Mouse (Mus musculus): ENCODE results near the gene Sipa1l1. TPM values are rescaled to one million over a fixed set of nuclear protein-coding genes. Genes with fewer than 3 reads are reported as not detected.

Sipa1l1 gene
- polyA plus RNA-seq, 1 experiment from 2014 or later = 23.8 TPM

GRCm38 (mm10) chr12:82220367-82221089 lies 51.4 kb downstream of the Sipa1l1 start:
- H3K4me1 ChIP-seq (replicated peaks) = no peaks in the 10 kb centered on the region
- no peak overlapping the region for H3K4me2 ChIP-seq (replicated peaks)
- no peak overlapping the region for H3K4me3 ChIP-seq (replicated peaks)
- ATAC-seq = no peak
- no peak overlapping the region for H3K27ac ChIP-seq
- no peaks in the 10 kb centered on the region for H3K9me3 ChIP-seq
- no peaks in the 10 kb centered on the region for H3K36me3 ChIP-seq
- H3K9ac ChIP-seq = no peak overlapping the region
- 77% methylated on average over 5 of the region's 5 CpGs for WGBS
- no peaks in the 10 kb centered on the region for H3K27me3 ChIP-seq (replicated peaks)

GRCm38 (mm10) chr12:82223126-82223815 lies 54.2 kb downstream of the Sipa1l1 start:
- no peaks in the 10 kb centered on the region for H3K9me3 ChIP-seq
- no peaks in the 10 kb centered on the region for H3K27me3 ChIP-seq (replicated peaks)
- 55% methylated on average over 9 of the region's 9 CpGs for WGBS
- H3K27ac ChIP-seq = no peak overlapping the region
- no peak for ATAC-seq
- H3K9ac ChIP-seq = no peak overlapping the region
- H3K4me1 ChIP-seq (replicated peaks) = peaks cover 7% of the 10 kb centered on the region
- H3K36me3 ChIP-seq = no peaks in the 10 kb centered on the region
- no peak overlapping the region for H3K4me3 ChIP-seq (replicated peaks)
- no peak overlapping the region for H3K4me2 ChIP-seq (replicated peaks)

GRCm38 (mm10) chr12:82224848-82225247 lies 55.7 kb downstream of the Sipa1l1 start:
- Histone ChIP-seq H3K9me3 (no peaks in the 10 kb centered on the region), H3K4me1 (replicated peaks) (peaks cover 7% of the 10 kb centered on the region), H3K4me3 (replicated peaks) (no peak overlapping the region), H3K4me2 (replicated peaks) (no peak overlapping the region), H3K27me3 (replicated peaks) (no peaks in the 10 kb centered on the region), H3K9ac (no peak overlapping the region), H3K27ac (no peak overlapping the region), H3K36me3 (no peaks in the 10 kb centered on the region)
- no peak for ATAC-seq
- 91% methylated on average over 7 of the region's 7 CpGs for WGBS

GRCm38 (mm10) chr12:82225278-82225677 lies 56.2 kb downstream of the Sipa1l1 start:
- ATAC-seq = no peak
- no peaks in the 10 kb centered on the region for H3K27me3 ChIP-seq (replicated peaks)
- H3K27ac ChIP-seq = no peak overlapping the region
- no peaks in the 10 kb centered on the region for H3K9me3 ChIP-seq
- WGBS = 83% methylated on average over 2 of the region's 2 CpGs
- no peak overlapping the region for H3K9ac ChIP-seq
- H3K4me2 ChIP-seq (replicated peaks) = no peak overlapping the region
- H3K4me1 ChIP-seq (replicated peaks) = peaks cover 7% of the 10 kb centered on the region
- no peaks in the 10 kb centered on the region for H3K36me3 ChIP-seq
- no peak overlapping the region for H3K4me3 ChIP-seq (replicated peaks)

- Histone ChIP-seq H3K4me1 (replicated peaks) (peaks cover 7% of the 10 kb centered on the region), H3K36me3 (no peaks in the 10 kb centered on the region), H3K9me3 (no peaks in the 10 kb centered on the region), H3K27ac (no peak overlapping the region), H3K27me3 (replicated peaks) (no peaks in the 10 kb centered on the region), H3K4me3 (replicated peaks) (no peak overlapping the region), H3K9ac (no peak overlapping the region), H3K4me2 (replicated peaks) (no peak overlapping the region)
- peak; percentile 31; the same call in 1 of the 2 replicates for ATAC-seq
- 44% methylated on average over 4 of the region's 4 CpGs for WGBS
Measured at GRCm38 (mm10) chr12:82225751-82226228, 56.7 kb downstream of the Sipa1l1 start.

- Histone ChIP-seq H3K4me2 (replicated peaks) (no peak overlapping the region), H3K9ac (no peak overlapping the region), H3K4me3 (replicated peaks) (no peak overlapping the region), H3K27ac (no peak overlapping the region), H3K9me3 (no peaks in the 10 kb centered on the region), H3K4me1 (replicated peaks) (peaks cover 7% of the 10 kb centered on the region), H3K27me3 (replicated peaks) (no peaks in the 10 kb centered on the region), H3K36me3 (no peaks in the 10 kb centered on the region)
- WGBS = 47% methylated on average over 6 of the region's 6 CpGs
- ATAC-seq = no peak
Measured at GRCm38 (mm10) chr12:82226311-82227066, 57.4 kb downstream of the Sipa1l1 start.

- WGBS = 66% methylated on average over 4 of the region's 4 CpGs
- Histone ChIP-seq H3K9ac (no peak overlapping the region), H3K4me2 (replicated peaks) (no peak overlapping the region), H3K27me3 (replicated peaks) (no peaks in the 10 kb centered on the region), H3K36me3 (no peaks in the 10 kb centered on the region), H3K4me1 (replicated peaks) (peaks cover 11% of the 10 kb centered on the region), H3K27ac (no peak overlapping the region), H3K4me3 (replicated peaks) (no peak overlapping the region), H3K9me3 (no peaks in the 10 kb centered on the region)
- ATAC-seq = no peak
Measured at GRCm38 (mm10) chr12:82230127-82230526, 61.0 kb downstream of the Sipa1l1 start.

GRCm38 (mm10) chr12:82231191-82231590 lies 62.1 kb downstream of the Sipa1l1 start:
- Histone ChIP-seq H3K27ac (no peak overlapping the region), H3K9ac (no peak overlapping the region), H3K4me3 (replicated peaks) (no peak overlapping the region), H3K4me2 (replicated peaks) (no peak overlapping the region), H3K27me3 (replicated peaks) (no peaks in the 10 kb centered on the region), H3K4me1 (replicated peaks) (peaks cover 8% of the 10 kb centered on the region; the same call in 1 of the 2 replicates), H3K9me3 (no peaks in the 10 kb centered on the region), H3K36me3 (no peaks in the 10 kb centered on the region)
- WGBS = 72% methylated on average over 7 of the region's 7 CpGs
- no peak for ATAC-seq

GRCm38 (mm10) chr12:82233177-82233576 lies 64.1 kb downstream of the Sipa1l1 start:
- ATAC-seq = no peak
- H3K27me3 ChIP-seq (replicated peaks) = no peaks in the 10 kb centered on the region
- H3K36me3 ChIP-seq = no peaks in the 10 kb centered on the region
- no peak overlapping the region for H3K9ac ChIP-seq
- H3K4me2 ChIP-seq (replicated peaks) = no peak overlapping the region
- H3K4me3 ChIP-seq (replicated peaks) = no peak overlapping the region
- no peaks in the 10 kb centered on the region for H3K9me3 ChIP-seq
- no peak overlapping the region for H3K27ac ChIP-seq
- 90% methylated on average over 3 of the region's 3 CpGs for WGBS
- H3K4me1 ChIP-seq (replicated peaks) = peaks cover 4% of the 10 kb centered on the region; the same call in 1 of the 2 replicates

- Histone ChIP-seq H3K4me1 (replicated peaks) (peaks cover 6% of the 10 kb centered on the region; the same call in 1 of the 2 replicates), H3K27ac (no peak overlapping the region), H3K9ac (no peak overlapping the region), H3K4me3 (replicated peaks) (no peak overlapping the region), H3K36me3 (no peaks in the 10 kb centered on the region), H3K27me3 (replicated peaks) (no peaks in the 10 kb centered on the region), H3K4me2 (replicated peaks) (no peak overlapping the region), H3K9me3 (no peaks in the 10 kb centered on the region)
- 87% methylated on average over 14 of the region's 14 CpGs for WGBS
- no peak for ATAC-seq
Measured at GRCm38 (mm10) chr12:82234463-82235223, 65.5 kb downstream of the Sipa1l1 start.

GRCm38 (mm10) chr12:82237095-82237494 lies 68.0 kb downstream of the Sipa1l1 start:
- no peak for ATAC-seq
- no peaks in the 10 kb centered on the region for H3K36me3 ChIP-seq
- H3K27ac ChIP-seq = no peak overlapping the region

More at GRCm38 (mm10) chr12:82237095-82237494, 68.0 kb downstream of the Sipa1l1 start:
- WGBS = 92% methylated on average over 4 of the region's 4 CpGs
- Histone ChIP-seq H3K27me3 (replicated peaks) (no peaks in the 10 kb centered on the region), H3K9me3 (no peaks in the 10 kb centered on the region), H3K4me3 (replicated peaks) (no peak overlapping the region), H3K4me1 (replicated peaks) (0 out of 2 replicates have a peak, but pooled peaks cover 2% of the 10 kb centered on the region), H3K9ac (no peak overlapping the region), H3K4me2 (replicated peaks) (no peak overlapping the region)

Data from intestine, embryonic 15.5 days (tissue).